Mouse (Mus musculus): ENCODE results near the gene Atp6v1e1.

DNA sequence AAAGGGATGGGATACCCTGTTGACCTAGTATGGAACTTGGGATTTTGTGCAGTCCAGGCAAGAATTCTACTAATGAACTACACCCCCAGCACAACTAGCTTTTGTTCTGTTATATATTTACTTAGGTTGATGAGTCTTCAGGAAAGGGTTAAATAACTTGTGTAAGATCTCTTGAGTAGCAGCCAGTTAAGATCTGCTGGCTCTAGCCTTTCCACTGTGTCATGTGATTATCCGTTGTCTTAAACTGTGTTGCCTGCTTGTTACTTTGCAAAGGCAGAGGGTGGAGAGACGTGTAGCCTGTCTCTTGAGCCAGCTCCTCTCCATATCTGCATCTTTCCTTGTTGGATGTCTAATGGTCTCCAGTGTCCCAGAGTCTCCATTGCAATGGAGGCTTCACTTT, 48.7 kb upstream of the Atp6v1e1 start:
- TF ChIP-seq EP300 (IDR thresholded peaks at IDR 0.05; ENCODE audit: low read depth) (no peak), CTCF (IDR thresholded peaks at IDR 0.05; ENCODE audit: low read depth) (no peak)
